Mouse (Mus musculus) thymus, postnatal 4 days (tissue): ENCODE measurements around the gene Myh6.
"Not testable (repeated sequence)": the region's sequence is repeated elsewhere in the genome, so short reads cannot be mapped to it uniquely, and the experiment has no call there.

ENCODE experiments used
- DNase-seq: peaks from one replicate; pipeline ENCODE4 v3.0.0; 2021

The Myh6 gene

DNA sequence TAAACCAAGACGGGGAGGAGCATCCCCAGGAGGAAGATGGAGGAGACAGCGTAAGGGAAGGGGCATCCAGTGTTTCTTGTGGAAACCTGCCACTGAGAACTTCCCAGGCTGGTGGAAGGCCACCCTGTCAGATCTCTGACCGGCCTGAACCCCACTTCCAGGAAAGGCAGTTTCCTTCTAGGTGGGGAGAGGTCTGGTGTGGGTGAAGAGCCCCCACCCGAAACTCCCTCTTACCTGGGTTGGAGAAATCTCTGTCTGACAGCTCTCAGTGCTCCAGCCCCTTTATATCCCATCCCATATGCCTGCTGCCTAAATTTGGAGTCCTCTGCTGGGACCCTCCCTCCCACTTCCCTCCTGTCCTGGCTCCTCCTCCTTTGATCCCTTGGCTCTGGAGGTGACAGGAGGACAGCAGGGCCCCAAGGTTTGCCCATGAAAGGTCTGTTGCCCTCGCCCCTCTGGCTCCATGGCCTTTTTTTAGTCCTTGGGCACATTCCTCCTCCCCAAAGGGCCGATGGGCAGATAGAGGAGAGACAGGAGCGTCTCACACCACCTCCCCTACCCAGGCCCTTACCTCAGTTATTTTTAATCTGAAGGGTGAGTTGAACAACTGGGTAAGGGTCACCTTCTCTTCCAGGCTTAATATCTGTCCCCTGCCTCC is at the start of gene Myh6:
Gene Myh6 (minus strand): TSS at position 608 of the 658 bp plus-strand sequence.
- DNase-seq, result no peak

DNA sequence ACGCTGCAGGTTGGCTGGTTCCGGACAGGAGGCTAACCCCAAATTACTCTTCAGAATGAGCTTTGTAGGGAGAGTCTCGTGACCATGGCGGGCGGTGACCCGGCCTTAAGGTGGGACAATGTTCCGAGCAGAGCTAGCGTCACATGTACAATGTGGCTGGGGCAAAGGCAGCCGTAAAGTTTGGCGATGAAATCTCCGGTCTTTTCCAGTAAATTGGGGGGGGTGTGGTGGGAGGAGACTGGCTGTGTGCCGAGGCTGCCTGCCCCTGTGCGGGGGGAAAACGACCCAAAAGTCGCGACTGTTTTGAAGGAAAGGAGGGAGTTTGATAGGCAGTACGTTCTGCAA is 49.0 kb upstream of the Myh6 start:
- no peak for DNase-seq

DNA sequence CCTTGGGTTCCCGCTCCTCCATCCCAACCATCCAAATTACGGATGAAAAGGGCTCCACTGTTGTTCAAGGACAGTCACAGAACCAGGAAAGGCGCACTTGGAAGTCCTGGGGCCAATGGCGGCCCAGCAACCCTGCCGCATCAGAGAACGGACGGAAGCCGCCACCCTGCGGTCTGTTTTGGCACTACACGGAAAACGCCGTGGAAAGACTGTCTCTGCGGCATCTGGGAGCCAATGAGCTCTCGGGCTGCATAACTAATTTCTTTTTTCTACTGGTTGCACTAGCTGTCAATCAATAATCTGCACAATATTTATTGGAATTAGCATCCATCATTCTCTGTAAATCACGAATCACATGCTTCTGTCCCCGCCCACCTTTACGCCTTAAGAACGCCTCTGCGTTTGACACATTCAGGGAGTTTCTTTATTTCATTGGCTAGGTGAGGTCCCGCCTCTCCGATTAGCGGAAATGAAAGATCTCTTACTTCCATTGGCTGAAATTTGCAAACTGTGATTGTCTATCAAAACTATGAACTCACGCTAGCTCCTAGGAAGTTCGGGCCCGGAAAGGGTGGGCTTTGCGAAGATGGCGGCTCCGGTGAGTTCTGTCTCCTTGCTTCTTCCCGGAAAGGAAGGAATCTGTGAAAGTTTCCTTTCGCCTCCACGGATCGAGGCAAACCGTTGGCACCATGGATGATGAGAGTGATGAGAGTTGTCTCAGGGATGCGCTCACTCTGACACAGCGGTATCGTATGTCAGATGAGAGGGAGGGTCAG is 48.5 kb upstream of the Myh6 start, which contains the start of gene Ngdn:
Gene Ngdn (plus strand): TSS at position 464 of the 776 bp plus-strand sequence.
- DNase-seq, result peak; percentile 98

DNA sequence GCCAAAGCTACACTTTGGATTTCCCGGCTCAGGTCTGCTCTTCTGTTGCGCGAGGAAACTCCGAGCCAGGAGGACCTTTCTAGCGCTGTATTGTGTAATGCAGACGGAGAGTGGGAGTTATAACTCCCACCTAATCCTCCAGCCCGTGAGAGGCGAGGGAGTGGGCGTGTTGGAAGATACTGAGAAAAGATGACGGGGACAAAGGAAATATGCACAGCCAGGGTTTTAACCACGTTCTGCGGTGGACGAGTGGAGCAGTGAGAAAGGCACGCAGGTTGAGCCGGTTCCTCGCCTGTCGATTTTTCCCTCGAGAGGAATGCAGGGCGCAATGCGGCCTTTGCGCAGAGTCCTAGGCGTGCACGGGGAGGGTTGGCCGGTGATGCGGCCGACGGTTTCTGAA is 47.9 kb upstream of the Myh6 start:
- no peak for DNase-seq

DNA sequence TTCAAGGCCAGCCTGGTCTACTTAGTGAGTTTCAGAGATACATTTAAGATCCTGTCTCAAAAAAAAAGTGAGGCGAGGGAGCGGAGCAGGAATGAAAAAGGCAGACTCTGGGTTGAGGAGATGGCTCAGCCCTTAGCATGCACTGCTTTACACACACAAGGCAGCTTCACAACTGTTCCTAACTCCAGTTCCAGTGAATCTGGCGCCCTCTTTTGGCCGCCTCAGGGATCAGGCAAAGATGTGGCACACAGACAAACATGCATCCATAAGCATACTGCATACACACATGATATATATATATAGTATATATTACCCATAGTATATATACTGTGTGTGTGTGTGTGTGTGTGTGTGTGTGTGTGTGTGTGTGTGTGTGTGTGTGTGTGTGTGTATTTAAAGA is 44.4 kb upstream of the Myh6 start:
- peak; percentile 40 for DNase-seq

DNA sequence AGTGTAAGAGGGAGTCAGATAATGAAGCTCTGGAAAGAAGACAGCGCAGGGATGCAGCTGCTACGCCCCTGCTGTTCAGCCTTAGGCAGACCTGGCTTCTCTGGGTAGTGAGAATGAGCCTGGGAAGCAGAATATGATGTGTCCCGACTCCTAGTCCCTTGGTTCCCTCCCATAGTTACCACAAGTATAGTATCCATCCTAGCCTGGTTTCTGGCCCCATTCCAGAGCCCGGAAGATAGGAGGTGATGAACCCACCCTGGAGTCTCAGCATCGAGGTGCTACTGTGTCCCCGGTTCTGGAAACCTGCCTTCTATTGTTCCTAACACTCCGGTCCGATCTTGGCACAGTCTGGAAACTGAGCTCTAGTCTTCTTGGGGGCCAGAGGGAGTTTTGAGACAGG is 41.7 kb upstream of the Myh6 start:
- DNase-seq, result no peak

DNA sequence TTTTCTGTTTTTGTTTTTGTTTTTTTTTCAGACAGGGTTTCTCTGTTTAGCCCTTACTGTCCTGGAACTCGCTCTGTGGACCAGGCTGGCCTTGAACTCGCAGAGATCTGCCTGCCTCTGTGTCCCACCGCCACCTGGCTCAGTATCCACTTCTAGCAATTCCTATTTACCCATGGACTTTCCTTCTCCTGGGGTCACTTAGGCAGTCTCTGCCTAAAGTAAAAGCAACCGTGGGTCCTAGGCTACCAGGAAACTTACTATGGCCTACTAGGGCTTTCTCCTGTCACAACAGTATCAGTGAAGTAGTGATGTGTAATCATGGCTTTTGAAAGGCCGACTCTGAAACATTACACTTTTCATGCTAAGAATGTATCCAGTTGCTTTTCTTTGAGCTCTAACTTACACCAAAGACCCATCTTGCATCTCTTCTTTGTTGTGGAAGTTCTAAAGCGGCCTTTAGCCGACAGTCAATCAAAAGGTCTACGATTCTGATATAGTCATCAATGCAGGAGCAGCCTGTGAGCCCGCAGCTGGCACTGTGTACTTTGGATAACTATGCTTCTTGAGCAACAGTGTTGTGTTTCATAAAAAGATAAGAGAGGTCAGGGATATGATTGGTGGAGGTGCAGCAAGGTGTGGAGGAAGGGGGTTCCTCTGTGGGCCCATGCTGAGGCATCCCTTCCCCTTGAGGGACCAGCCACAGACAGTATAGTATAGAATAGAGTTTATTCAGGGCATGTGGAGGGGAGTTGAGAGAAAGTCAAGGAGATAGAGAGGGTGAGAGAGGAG is 40.6 kb upstream of the Myh6 start:
- no peak for DNase-seq

DNA sequence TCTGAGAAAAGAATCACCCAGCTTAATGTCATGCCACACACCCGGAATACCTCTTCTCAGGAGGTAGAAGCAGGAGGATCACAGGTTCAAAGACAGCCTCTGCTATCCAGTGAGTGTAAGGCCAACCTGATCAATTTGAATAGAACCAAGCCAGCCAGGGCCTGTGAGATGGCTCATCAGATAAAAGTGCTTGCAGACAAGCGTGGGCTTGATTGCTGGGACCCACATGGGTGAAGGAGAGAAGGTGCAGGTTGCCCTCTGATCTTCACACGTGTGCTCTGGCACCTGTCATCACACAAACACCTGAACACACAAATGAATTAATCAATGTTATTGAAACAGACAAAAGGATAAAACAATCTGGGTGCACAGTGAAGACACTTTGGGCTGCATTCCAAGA is 39.8 kb upstream of the Myh6 start:
- no peak for DNase-seq

DNA sequence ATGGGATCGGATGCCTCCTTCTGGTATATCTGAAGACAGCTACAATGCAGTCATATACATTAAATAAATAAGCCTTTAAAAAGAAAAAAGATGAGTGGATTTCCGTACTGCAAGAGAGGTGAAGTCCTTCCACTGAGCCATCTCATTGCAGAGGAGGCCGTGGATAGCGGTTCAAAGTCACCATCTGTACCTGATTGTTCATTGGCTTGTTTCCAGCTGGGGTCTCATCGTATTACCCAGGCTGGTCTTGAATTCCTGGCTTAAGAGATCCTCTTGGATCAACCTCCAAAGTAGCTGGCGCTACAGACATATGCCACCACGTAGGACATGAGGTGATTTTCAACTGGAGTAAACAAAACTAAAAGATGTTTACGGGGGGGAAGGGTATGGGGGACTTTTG is 39.2 kb upstream of the Myh6 start:
- no peak for DNase-seq

DNA sequence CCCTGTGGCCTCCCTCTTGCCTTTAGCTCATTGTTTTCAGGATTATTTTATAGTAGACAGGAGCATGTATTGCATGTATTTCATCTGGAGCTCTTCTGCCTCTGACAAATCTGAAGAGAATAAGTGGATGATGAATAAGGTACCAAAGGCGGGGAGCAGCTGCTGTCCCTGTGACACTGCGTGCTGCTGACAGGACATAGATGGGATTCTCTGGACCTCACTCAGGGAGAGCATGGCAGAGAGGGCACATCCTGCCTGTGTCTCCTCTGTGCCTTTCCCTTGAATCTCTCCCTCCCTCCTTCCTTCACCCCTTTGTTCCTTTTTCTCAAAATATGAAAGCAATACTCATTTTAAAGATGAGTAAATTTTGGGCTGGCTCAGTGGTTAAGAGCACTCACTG is 38.8 kb upstream of the Myh6 start:
- DNase-seq, result no peak

DNA sequence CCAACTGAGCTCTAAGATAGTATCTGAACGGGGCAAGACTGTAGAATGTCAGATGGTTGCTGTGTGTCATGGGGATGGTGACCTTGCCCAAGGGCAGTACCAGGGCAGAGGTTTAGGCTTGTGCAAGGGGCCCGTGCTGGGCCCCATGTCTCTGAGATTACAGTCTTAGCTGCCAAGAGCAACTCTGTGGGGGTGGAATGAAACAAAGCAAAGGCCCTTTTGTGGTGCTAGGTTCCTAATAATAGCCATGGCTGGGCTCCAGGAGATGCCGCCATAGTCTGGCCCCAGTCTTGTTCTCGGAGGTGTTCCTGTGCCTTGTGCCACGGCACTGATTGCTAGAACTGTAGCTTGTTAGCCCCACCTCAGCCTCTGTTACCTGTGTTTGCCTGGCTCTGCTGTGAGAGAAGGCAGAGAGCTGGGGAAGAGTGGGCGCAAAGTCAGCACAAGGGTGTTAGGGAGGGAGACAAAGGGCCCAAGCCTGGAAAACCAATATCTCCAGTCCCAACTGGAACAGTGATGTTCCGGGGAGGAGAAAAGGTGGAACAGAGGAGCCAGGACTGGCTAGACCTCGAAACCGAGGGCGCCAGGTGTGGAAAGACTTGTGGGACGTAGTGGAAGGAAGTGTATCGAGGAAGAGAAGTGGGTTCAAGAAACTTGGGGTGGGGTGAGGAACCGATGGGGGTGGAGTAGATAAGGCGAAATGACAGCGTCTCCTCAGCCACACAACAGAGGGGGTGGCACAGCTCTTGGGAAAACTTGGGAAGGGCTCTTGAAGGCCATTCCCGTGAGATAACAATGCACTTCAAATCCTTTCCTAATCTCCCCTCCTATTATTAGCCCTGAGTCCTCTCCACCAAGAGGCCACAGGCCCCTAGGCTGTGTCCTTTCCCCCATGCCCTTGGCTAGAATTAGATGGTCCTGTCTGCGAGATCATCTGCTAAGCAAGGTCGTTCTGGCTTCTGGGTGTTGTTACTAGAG is 37.4 kb upstream of the Myh6 start:
- no peak for DNase-seq

DNA sequence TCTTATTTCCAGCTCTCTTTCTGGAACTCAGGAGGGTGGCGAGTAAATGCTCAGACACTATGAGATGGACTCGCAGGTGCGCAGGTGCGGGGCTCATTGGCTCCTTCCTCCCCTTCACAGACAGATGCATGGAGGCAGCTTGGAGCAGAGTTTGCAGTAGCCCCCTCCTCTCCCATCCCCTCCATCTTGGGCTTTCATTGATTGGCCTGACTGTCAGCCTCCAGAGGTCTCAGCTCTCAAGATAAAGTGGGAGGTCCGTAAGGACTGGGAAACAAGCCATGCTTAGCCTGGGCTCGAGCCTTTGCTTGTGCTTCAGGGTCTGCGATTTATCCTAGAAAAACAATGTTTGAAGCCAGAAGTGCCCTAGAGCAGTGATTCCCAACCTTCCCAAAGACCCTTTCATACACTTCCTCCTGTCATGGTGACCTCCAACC is 36.0 kb upstream of the Myh6 start:
- no peak for DNase-seq

DNA sequence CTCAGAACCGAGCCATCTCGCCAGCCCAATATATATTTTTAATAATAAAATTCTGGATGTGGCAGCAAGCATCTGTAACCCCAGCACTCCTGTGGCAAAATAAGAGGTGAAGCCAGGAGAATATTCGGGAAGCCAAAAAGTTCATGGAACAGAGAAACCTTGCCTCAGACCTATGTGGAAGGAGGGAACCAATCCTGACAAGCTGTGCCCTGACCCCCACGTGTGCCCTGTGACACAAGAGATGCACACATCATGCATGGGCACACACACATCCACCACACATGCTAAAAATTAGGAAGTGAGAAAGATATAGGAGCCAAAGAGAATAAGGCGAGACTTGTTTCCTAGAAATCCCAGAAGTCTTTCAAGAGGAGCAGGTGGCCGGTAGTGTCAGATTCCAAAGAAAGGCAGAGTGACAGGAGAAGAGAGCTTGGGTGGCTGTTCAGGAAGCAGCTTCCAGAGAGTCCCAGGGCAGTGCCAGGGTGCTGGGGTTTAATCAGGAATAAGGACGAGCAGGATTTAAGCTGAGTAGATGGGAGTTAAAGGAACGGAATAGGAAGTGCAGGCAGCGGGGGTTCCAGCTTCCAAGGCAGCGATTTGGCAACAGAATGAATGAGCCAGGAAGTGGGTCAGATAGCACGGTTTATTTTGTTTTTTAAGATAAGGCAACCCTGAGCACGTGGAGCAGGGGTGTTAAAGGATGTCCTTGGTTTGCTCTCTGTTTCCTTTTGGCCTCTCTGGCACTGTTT is 35.4 kb upstream of the Myh6 start:
- DNase-seq, result no peak

DNA sequence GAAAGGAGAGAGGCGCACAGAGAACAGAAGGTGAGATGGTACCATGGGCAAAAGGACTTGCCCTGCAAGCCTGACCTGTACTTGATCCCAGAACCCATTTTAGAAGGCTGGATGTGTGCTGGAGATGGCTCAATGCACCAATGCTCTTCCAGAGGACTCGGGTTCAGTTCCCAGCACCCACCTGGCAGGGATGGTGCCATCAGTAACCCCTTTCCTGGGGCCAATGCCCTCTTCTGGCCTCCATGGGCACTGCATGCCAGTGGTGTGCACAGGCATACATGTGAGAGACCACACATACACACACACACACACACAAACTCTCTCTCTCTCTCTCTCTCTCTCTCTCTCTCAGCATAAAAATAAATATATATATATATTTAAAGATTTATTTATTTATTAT is 34.7 kb upstream of the Myh6 start:
- peak; percentile 23 for DNase-seq

DNA sequence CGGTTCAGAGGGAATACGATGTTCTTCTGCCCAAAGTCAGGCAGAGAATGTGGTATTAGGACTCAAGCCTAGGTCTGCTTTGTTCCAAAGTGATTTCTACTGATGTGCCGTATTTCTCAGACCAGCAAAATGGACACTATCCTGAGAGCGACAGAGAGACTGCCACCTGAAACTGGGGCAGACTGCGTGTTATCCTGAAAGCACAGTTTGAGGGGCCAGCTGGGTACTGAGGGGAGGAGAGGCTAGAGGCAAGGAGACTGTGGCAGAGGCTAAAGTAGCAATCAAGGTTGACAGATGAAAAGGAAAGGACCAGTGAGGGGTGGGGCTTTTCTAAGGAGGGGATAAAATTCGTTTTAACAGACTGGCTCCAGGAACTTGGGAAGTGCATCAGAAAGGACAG is 34.1 kb upstream of the Myh6 start:
- DNase-seq, result no peak

DNA sequence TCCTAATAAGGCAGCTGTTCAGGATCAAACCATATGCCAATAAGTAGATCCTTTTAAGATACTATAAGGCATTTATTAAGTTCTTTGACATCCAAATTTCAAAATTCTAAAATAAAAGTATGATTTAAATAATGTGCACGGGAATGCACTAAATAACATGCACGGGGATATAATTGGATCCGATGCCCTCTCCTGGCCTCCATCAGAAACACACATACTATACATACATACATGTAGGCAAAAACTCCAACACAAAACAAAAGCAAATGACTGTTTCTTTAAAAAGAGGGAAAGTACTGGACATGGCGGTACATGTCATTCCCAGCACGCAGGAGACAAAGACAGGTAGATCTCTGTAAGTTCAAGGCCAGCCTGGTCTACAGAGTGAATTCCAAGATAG is 33.1 kb upstream of the Myh6 start:
- DNase-seq, result not testable (repeated sequence)

DNA sequence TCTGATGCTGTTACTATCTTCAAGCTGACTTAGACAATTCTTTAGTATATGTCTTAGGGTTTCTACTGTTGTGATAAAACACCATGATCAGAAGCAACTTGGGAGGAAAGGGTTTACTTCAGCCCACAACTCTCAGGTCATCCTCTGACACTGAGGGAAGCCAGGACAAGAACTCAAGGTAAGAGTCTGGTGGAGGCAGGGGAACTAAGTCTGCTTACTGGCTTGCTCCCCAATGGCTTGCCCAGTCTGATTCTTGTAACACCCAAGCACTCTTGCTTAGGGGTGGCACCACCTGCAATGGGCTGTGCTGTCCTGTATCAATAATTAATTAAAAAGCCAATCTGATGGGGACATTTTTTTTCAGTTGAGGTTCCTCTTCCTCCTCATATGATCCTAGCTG is 32.0 kb upstream of the Myh6 start:
- no peak for DNase-seq

DNA sequence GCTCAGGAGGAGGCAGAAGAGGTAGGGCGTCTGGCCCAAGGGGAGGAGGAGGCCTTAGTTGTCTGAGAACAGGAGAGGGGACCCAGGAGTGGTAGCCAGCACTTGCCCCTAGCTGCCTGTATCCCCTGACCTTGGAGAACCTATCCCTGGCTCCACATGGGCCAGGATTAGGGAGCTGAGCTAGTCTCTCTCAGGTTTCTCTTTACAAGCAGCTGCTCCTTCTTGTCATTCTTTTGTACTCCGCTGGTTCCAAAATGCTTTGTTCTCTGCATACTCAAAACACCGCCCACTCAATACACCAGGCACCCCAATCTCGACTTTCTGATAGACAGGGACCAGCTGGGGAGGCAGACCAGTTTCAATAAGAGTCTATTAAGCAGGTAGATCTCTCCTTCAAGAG is 30.6 kb upstream of the Myh6 start:
- DNase-seq, result no peak

DNA sequence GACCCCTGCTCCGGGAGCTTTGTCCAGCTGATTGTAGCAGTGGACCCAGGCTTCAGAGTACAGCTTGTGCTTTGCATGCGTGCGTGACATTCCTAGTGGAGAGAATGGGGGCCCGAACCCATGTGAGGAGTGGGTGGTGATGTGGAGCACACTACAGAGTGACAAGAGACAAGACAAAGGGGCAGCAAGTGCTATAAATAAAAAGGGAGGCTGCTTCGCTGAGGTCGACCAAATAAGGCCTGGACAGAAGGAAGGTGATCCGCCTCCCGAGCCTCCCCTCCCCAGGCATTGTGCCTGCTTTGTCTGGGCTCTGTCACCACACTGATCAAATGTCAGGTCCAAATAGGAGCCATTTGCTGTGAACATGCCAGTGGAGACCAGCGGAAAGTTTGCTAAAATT is 30.1 kb upstream of the Myh6 start:
- DNase-seq, result no peak

DNA sequence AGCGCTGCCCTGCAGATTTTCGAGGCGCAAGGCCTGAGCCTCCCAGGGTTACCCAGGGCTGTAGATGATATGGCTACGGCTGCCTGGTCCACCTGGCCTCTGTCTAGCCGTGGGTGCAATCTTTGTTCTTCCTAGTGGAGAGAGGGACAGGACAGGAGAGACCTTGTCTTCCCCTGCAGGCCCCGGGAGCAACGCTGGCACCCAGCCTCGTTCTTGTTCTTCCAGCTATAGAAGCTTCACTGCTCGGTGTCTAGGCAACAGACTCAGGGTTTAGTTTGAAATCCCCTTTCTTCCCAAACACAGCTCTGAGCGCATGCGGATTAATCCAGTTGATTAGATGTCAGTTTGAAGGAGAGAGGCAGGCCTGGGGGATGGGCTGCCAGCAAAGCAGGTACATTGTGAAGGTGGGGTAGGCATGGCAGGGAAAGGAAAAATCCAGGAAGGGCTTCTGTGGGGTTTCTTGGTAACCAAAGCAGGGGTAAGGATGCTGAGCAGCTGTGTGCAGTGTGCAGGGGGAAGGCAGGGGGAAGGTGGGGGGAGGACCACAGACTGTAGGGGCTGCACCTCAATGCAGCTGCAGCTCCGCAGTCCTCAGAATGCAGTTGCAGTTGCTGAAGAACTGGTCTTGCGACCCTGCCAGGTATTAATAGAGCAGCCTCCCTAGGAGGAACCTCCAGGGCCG is 28.9 kb upstream of the Myh6 start:
- no peak for DNase-seq

DNA sequence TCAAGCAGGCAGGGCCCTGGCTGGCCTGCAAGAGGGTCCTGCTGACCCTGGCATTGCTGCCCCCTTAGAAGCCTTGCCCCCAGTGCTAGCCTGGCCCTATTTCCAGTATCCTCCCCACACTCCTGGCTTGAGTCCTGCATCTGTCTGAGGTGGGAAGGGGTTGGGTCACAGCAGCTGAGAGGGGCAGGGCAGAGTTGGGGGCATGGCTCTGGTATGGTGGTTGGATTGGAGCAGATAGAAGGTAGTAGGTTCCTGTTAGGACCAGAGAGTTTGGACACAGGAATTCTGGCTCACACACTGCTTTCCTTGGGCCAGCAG is 28.1 kb upstream of the Myh6 start:
- no peak for DNase-seq
